Mouse (Mus musculus) layer of hippocampus, adult 2 months (tissue): ENCODE measurements around the gene Magt1. TPM values are rescaled to one million over a fixed set of nuclear protein-coding genes. Genes with fewer than 3 reads are reported as not detected.
"Not testable (repeated sequence)": the region's sequence is repeated elsewhere in the genome, so short reads cannot be mapped to it uniquely, and the experiment has no call there.

ENCODE experiments used
- DNase-seq, 2 experiments: peaks; one replicate each; pipeline ENCODE4 v3.0.0; 2022; ENCODE audit warnings: low spot score in 2 of 2
- H3K27ac ChIP-seq: fragments of 200-600 bp; 2 replicates; pipeline ENCODE4 v1.8.1; 2022
- H3K4me3 ChIP-seq: fragments of 200-600 bp; 2 replicates; pipeline ENCODE4 v1.8.1; 2022; ENCODE audit warnings: mild to moderate bottlenecking
- CTCF ChIP-seq: fragments of 200-600 bp; conservative IDR thresholded peaks from 2 replicates; pipeline ENCODE4 v1.8.1; 2022; ENCODE audit warnings: antibody characterized with exemption, mild to moderate bottlenecking, moderate library complexity
- total RNA-seq, 2 experiments: library from RNA; stranded (reverse); gene quantifications; 2 replicates each; pipeline ENCODE4 v1.2.3; 2021

Magt1 gene
- total RNA-seq, 2 experiments from 2014 or later: 14.7 to 14.8 TPM

DNA sequence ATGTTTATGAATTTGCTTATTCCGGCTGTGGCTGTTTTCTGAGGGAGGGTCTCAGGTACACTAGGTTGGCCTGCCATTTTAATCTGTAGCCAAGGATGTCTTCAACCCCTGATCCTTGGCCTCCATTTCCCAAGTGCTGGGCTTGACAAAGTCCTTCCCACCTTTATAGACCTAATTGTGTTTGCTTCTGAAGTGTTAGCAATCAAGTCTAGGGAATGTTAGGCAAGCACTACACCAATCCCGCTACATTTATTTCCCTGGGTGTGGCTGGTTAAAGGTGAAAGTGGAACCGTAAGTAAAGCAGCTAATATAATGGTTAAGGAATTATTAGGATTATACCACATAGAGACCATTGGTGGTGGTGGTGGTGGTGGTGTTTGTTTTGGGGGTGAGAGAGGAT, 5.4 kb upstream of the Magt1 start:
- H3K4me3 ChIP-seq: peak overlapping the region; percentile 74; the same call in 1 of the 2 replicates
- no peak for TF ChIP-seq CTCF
- no peak overlapping the region for H3K27ac ChIP-seq
- DNase-seq: no peak

GRCm38 (mm10) chrX:106015571-106016322, 4.0 kb upstream of the Magt1 start, which contains the start of gene Cox7b:
Gene Cox7b, plus strand, starts transcription at chrX:106015700.
- peak; percentile 67 to 76 for DNase-seq
- no peak for TF ChIP-seq CTCF
- peak within 1 kb of the TSS; percentile 90 for H3K27ac ChIP-seq
- peak within 1 kb of the TSS; percentile 74 for H3K4me3 ChIP-seq

GRCm38 (mm10) chrX:106014741-106015377, 3.2 kb upstream of the Magt1 start:
- DNase-seq: not testable (repeated sequence)
- 0 out of 2 replicates have a peak, but pooled peaks have one; percentile 2 for TF ChIP-seq CTCF
- H3K27ac ChIP-seq: peak overlapping the region; percentile 90
- H3K4me3 ChIP-seq: peak overlapping the region; percentile 74; the same call in 1 of the 2 replicates

- Histone ChIP-seq H3K27ac (no peak overlapping the region), H3K4me3 (no peak overlapping the region)
- TF ChIP-seq CTCF: peak; percentile 85
- DNase-seq: no peak
Measured at GRCm38 (mm10) chrX:106013217-106013616, 1.5 kb upstream of the Magt1 start.

GRCm38 (mm10) chrX:106012559-106012958, 853 bp upstream of the Magt1 start:
- no peak for TF ChIP-seq CTCF
- Histone ChIP-seq H3K27ac (peak overlapping the region; percentile 90), H3K4me3 (peak overlapping the region; percentile 35)
- DNase-seq: no peak

DNA sequence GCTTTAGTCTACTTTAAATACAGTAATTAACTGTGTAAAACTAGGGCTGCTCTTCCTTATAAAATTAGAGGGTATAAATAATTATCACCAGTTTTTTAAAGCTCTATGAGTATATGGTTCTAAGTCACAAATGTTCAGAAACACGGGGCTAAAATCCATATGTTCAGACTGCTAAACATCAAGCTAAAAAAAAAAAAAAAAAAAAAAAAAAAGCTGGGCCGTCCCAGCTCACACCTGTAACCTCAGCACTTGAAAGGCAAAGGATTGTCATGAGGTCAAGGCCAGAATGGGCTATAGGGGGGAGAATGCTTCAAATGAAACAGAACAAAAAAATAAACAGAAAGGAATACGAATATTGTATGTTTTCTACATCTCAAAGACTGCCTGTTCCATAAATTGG, 944 bp downstream of the Magt1 start:
- Histone ChIP-seq H3K4me3 (peak overlapping the region; percentile 72), H3K27ac (no peak overlapping the region)
- no peak for TF ChIP-seq CTCF
- no peak for DNase-seq

- Histone ChIP-seq H3K27ac (no peak overlapping the region), H3K4me3 (no peak overlapping the region)
- TF ChIP-seq CTCF: no peak
- no peak for DNase-seq
Measured at GRCm38 (mm10) chrX:106001605-106002004, 10.1 kb downstream of the Magt1 start.

DNA sequence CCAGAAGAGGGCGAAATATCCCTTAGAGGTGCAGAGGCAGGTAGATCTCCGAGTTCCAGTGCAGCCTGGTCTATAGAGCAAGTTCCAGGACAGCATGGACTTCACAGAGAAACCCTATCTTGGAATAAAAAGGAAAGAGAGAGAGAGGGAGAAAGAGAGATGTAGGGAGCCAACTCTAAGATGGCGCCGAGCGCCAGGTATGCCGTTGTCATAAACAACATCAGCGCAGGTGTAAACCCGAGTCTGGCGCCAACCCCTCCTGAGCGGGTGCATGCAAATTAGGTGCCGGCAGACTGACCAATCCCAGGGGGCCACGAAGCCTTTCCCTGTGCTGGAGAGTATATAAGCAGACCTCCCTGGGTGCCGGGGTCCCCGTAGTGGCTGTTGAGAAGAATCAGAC, 54.6 kb downstream of the Magt1 start:
- not testable (repeated sequence) for H3K27ac ChIP-seq, DNase-seq, H3K4me3 ChIP-seq

GRCm38 (mm10) chrX:105953999-105954398, 57.7 kb downstream of the Magt1 start:
- Histone ChIP-seq H3K4me3 (no peak overlapping the region), H3K27ac (no peak overlapping the region)
- no peak for TF ChIP-seq CTCF
- DNase-seq: no peak

DNA sequence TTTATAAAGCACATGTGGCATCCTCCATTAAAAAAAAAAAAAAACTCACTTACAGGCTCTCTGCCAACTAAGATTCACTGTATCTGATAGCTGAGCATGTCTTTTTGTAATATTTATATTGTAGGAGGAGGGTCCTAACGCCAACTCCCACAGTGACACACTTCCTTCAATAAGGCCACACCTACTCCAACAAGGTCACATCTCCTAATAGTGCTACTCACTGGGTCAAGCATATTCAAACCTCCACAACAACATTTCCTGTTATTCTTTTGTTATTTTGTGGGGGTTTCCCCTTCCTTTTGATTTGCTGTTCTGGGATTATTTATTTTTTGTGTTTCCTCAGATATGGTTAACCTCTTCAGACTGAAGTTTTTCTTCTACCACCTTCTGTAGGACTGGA, 65.3 kb downstream of the Magt1 start:
- H3K4me3 ChIP-seq: no peak overlapping the region
- no peak for DNase-seq
- no peak for TF ChIP-seq CTCF
- no peak overlapping the region for H3K27ac ChIP-seq

GRCm38 (mm10) chrX:105939245-105939644, 72.5 kb downstream of the Magt1 start:
- H3K27ac ChIP-seq: no peak overlapping the region
- no peak for DNase-seq
- TF ChIP-seq CTCF: no peak

DNA sequence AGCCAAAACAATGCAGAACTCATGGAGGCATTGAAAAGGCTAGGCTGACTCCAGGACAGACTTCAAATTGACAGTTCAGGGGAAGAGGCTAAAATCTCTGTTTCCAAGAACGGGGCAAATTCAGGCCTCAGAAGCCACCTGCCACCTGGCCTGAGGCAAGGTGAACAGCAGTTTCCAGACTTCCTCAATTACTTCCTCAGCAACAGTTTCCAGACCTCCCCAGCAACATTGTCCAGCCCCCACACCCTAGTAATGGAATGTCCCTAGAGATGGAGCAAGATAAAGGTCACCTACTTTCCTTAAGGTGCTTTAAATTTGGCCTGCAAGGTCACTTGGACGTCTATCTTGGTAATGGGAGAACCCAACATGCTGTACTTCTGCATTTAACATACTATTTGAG, 74.0 kb downstream of the Magt1 start:
- no peak for TF ChIP-seq CTCF
- DNase-seq: no peak
- Histone ChIP-seq H3K4me3 (no peak overlapping the region), H3K27ac (no peak overlapping the region)

More at GRCm38 (mm10) chrX:105939245-105939644, 72.5 kb downstream of the Magt1 start:
- H3K4me3 ChIP-seq: no peak overlapping the region

GRCm38 (mm10) chrX:105934341-105934740, 77.4 kb downstream of the Magt1 start:
- Histone ChIP-seq H3K4me3 (no peak overlapping the region), H3K27ac (peak overlapping the region; percentile 28; the same call in 1 of the 2 replicates)
- no peak for TF ChIP-seq CTCF
- DNase-seq: no peak

DNA sequence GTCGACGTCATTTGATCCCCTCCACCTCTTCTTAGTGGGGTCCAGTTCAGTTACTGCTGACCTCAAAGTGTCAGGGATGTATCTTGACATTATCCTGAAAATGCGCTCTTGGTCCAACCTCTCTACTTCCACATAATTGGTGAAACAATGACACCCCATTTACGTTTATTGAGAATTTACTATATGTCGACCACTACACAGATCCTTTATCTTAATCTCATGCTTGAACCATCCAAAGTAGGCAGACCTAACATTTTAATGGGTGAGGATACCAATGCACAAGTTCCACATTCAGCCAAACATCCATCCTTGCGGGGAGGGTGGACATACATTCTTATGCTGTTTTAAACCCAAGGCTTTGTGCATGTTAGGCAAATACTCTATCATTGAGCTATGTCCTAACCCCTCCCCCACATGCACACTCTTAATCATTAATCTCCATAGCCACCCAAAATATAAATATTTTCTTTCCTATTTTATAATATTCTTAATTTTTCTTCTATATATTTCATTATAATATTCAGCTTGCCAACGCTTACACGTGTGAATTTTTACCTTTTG, 82.1 kb downstream of the Magt1 start:
- Histone ChIP-seq H3K27ac (peak overlapping the region; percentile 98), H3K4me3 (peak overlapping the region; percentile 72)
- DNase-seq: no peak
- no peak for TF ChIP-seq CTCF
